Mouse (Mus musculus): ENCODE measurements around the gene Postn. TPM values are rescaled to one million over a fixed set of nuclear protein-coding genes. Genes with fewer than 3 reads are reported as not detected.

Postn gene
- polyA plus RNA-seq, 1 experiment from 2014 or later, result 106 TPM

DNA sequence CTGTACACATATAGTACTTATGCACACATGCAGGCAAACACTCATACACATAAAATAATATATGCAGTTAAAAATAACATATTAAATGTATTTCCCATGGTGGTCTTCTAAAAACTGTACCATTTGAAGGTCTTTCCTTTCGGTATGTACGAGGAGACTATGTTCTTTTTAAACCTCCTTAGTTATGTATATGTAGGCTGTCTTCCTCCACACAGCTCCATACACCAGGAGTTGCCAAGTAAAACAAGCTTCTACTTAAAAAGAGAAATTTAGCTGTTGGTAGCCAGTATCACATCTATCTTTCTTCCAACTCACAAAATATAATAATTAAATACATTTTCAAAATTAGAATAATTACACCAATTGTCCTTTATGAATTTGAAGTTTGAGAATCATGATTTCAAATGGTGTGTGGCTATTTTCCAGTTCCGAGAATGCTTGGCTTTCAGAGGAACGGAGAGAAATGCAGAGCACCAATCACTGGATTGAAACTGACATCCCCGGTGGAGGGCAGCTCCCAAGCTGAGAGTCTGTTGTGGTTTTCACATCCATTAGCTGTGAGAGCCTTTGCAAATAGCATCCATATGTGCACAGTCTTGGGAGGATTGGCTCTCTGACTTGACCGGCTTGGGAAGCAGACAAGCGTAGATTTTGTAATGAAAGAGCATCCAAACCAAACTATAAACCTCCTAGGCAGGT, 52.1 kb downstream of the Postn start:
- 80% methylated on average over 7 of the region's 7 CpGs for WGBS
- Histone ChIP-seq H3K9me3 (ENCODE audit: control insufficient read depth) (no peaks in the 10 kb centered on the region), H3K27ac (ENCODE audit: low read depth, low read length) (no peak overlapping the region), H3K27me3 (replicated peaks; ENCODE audit: control insufficient read depth, insufficient read depth, low read length) (no peaks in the 10 kb centered on the region), H3K4me1 (replicated peaks; ENCODE audit: control insufficient read depth, insufficient read depth, low read length) (no peaks in the 10 kb centered on the region), H3K9ac (ENCODE audit: low read depth, low read length) (no peak overlapping the region), H3K4me3 (ENCODE audit: low read depth, low read length) (no peak overlapping the region), H3K36me3 (ENCODE audit: control insufficient read depth, insufficient read depth) (no peaks in the 10 kb centered on the region), H3K4me2 (replicated peaks; ENCODE audit: low read depth) (no peak overlapping the region)
- no peak for TF ChIP-seq CTCF (IDR thresholded peaks at IDR 0.05; ENCODE audit: low read depth)
- no peak for ATAC-seq

DNA sequence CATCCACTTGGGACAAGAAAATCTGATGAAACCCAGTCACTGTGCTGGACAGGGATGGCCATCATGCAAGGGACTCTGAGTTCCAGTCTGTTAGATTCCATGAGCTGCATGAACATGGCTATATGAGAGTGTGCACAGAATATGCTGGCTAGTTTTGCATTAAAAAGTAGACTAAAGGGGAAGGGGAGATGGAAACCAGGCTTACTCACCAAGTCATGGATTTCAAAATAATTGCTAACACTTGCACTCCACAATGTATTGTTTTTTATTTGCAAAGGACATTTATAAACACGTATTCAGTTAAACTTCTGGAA, 52.6 kb downstream of the Postn start:
- no peak for TF ChIP-seq CTCF (IDR thresholded peaks at IDR 0.05; ENCODE audit: low read depth)
- ATAC-seq, result no peak
- no peak overlapping the region for H3K9ac ChIP-seq (ENCODE audit: low read depth, low read length)
- H3K27ac ChIP-seq (ENCODE audit: low read depth, low read length), result no peak overlapping the region
- no peaks in the 10 kb centered on the region for H3K9me3 ChIP-seq (ENCODE audit: control insufficient read depth)
- H3K36me3 ChIP-seq (ENCODE audit: control insufficient read depth, insufficient read depth), result no peaks in the 10 kb centered on the region
- 64% methylated on average over 1 of the region's 1 CpGs for WGBS
- H3K4me2 ChIP-seq (replicated peaks; ENCODE audit: low read depth), result no peak overlapping the region
- H3K4me3 ChIP-seq (ENCODE audit: low read depth, low read length), result no peak overlapping the region
- H3K4me1 ChIP-seq (replicated peaks; ENCODE audit: control insufficient read depth, insufficient read depth, low read length), result no peaks in the 10 kb centered on the region; the same call in 1 of the 2 replicates
- H3K27me3 ChIP-seq (replicated peaks; ENCODE audit: control insufficient read depth, insufficient read depth, low read length), result no peaks in the 10 kb centered on the region

DNA sequence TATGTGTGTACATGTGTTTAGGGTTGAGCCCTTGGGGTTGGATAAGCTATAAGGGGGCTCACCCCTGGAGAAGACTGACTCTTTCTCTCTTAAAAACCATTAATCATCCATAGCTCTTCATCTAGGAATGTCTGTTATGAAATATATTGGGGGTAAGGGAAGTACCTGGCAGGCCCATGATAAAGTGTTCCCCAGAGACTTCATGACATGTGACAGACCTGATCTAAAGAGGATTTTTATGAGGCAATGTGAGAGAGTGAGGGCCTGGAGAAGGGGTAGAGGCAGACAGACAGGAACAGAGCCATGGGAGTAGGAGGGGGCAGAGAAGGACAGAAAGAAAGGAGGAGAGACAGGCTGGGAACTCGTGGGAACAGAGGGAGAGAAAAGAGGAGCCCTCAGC, 53.5 kb downstream of the Postn start:
- Histone ChIP-seq H3K27ac (ENCODE audit: low read depth, low read length) (no peak overlapping the region), H3K27me3 (replicated peaks; ENCODE audit: control insufficient read depth, insufficient read depth, low read length) (no peaks in the 10 kb centered on the region), H3K9me3 (ENCODE audit: control insufficient read depth) (no peaks in the 10 kb centered on the region), H3K4me1 (replicated peaks; ENCODE audit: control insufficient read depth, insufficient read depth, low read length) (no peaks in the 10 kb centered on the region; the same call in 1 of the 2 replicates), H3K4me2 (replicated peaks; ENCODE audit: low read depth) (no peak overlapping the region), H3K4me3 (ENCODE audit: low read depth, low read length) (no peak overlapping the region), H3K36me3 (ENCODE audit: control insufficient read depth, insufficient read depth) (no peaks in the 10 kb centered on the region), H3K9ac (ENCODE audit: low read depth, low read length) (no peak overlapping the region)
- WGBS, result 82% methylated on average over 1 of the region's 1 CpGs
- no peak for ATAC-seq
- TF ChIP-seq CTCF (IDR thresholded peaks at IDR 0.05; ENCODE audit: low read depth), result no peak

DNA sequence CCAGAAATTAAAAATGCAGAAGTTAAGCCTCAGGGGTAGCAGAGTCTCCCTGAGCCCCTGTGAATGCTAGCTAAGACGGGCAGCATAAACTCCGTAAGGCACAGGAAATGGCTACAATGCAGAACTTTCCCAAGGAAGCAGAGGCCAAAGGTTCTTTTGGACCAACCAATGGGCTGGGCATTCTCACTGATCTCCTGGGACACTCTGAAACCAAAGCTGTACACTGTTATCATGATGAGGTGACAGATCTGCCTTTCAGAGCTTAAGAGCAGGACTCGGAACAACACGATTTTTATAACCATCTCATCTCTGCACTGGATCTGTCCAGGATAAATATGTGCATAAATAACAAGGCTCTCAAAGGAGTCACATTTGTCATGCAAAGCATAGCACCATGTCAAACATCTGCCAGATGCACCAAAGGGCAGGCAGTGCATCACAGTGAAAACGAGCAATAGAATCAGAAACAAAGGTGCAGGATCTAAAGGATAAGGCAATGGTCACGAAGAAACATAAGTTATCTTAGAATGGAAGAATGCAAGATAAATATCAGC, 57.0 kb downstream of the Postn start:
- no peak for TF ChIP-seq CTCF (IDR thresholded peaks at IDR 0.05; ENCODE audit: low read depth)
- no peak overlapping the region for H3K4me3 ChIP-seq (ENCODE audit: low read depth, low read length)
- no peaks in the 10 kb centered on the region for H3K27me3 ChIP-seq (replicated peaks; ENCODE audit: control insufficient read depth, insufficient read depth, low read length)
- no peak overlapping the region for H3K9ac ChIP-seq (ENCODE audit: low read depth, low read length)
- WGBS, result 26% methylated on average over 6 of the region's 6 CpGs
- H3K36me3 ChIP-seq (ENCODE audit: control insufficient read depth, insufficient read depth), result no peaks in the 10 kb centered on the region
- ATAC-seq, result no peak
- no peak overlapping the region for H3K27ac ChIP-seq (ENCODE audit: low read depth, low read length)
- H3K9me3 ChIP-seq (ENCODE audit: control insufficient read depth), result no peaks in the 10 kb centered on the region
- peaks cover 7% of the 10 kb centered on the region for H3K4me1 ChIP-seq (replicated peaks; ENCODE audit: control insufficient read depth, insufficient read depth, low read length)
- H3K4me2 ChIP-seq (replicated peaks; ENCODE audit: low read depth), result no peak overlapping the region

DNA sequence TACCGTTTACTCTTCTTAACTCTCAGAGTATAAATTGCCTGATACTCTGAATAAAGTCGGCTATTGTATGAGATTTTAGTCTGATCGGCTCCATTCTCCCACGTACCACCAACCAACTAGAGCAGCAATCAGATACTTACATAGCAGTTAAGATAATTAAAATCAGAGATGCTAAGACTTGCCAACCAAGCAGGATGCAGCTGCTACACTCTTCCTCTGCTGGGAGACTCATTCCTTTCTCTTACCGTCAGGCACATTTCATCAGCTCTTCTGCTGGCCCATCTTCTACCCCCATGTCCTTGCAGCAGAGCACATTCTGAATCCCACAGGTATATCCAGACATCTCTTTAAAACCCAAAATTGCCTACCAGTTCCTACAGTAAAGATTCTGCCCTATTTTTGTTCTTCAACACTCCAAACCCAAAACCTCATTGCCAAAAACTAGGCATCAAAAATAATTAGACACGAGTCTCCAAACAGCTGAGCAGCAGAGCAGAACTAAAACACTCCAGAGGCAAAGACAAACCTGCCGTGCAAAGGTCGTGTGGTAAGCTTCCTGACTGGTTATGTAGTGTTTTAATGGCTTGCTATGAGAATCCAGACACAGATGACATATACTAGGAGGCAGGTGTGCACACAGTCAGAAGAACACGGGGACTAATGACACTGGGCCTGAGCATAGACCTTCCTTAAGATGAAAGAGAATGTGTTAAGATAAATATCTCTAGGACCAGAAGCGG, 59.5 kb downstream of the Postn start:
- no peak for TF ChIP-seq CTCF (IDR thresholded peaks at IDR 0.05; ENCODE audit: low read depth)
- Histone ChIP-seq H3K27me3 (replicated peaks; ENCODE audit: control insufficient read depth, insufficient read depth, low read length) (no peaks in the 10 kb centered on the region), H3K4me2 (replicated peaks; ENCODE audit: low read depth) (peak overlapping the region; percentile 54), H3K4me1 (replicated peaks; ENCODE audit: control insufficient read depth, insufficient read depth, low read length) (peaks cover 7% of the 10 kb centered on the region), H3K9me3 (ENCODE audit: control insufficient read depth) (no peaks in the 10 kb centered on the region), H3K27ac (ENCODE audit: low read depth, low read length) (peak overlapping the region; percentile 57), H3K4me3 (ENCODE audit: low read depth, low read length) (no peak overlapping the region), H3K36me3 (ENCODE audit: control insufficient read depth, insufficient read depth) (no peaks in the 10 kb centered on the region), H3K9ac (ENCODE audit: low read depth, low read length) (no peak overlapping the region)
- WGBS, result 43% methylated on average over 10 of the region's 10 CpGs
- peak; percentile 85 for ATAC-seq

DNA sequence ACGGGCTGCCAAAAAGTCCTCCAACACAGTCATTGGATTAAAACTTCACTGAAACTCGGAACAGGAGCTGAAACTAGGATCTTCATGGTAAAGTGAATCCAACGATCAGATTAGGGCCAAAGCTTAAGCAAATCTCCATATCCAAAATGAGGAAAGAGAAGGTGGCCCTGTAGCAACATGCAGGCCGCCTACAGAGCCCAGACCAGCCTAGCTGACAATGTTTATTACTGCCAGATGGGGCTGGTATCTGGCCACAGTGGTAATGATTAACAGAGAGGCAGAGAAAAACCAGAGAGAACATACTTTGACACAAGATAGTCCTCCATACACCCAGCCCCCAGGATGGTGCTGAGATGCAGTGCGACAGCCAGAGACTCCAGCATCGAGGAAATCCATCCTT, 60.1 kb downstream of the Postn start:
- WGBS, result 32% methylated on average over 6 of the region's 6 CpGs
- no peaks in the 10 kb centered on the region for H3K27me3 ChIP-seq (replicated peaks; ENCODE audit: control insufficient read depth, insufficient read depth, low read length)
- H3K4me1 ChIP-seq (replicated peaks; ENCODE audit: control insufficient read depth, insufficient read depth, low read length), result peaks cover 7% of the 10 kb centered on the region
- H3K9me3 ChIP-seq (ENCODE audit: control insufficient read depth), result no peaks in the 10 kb centered on the region
- H3K9ac ChIP-seq (ENCODE audit: low read depth, low read length), result no peak overlapping the region
- no peak overlapping the region for H3K4me3 ChIP-seq (ENCODE audit: low read depth, low read length)
- no peak for TF ChIP-seq CTCF (IDR thresholded peaks at IDR 0.05; ENCODE audit: low read depth)
- ATAC-seq, result peak; percentile 96
- H3K27ac ChIP-seq (ENCODE audit: low read depth, low read length), result peak overlapping the region; percentile 57
- H3K4me2 ChIP-seq (replicated peaks; ENCODE audit: low read depth), result peak overlapping the region; percentile 54
- no peaks in the 10 kb centered on the region for H3K36me3 ChIP-seq (ENCODE audit: control insufficient read depth, insufficient read depth)

Data from intestine, postnatal 0 days (tissue).